Mouse (Mus musculus): ENCODE measurements around the gene Rpp25.

Rpp25 gene

GRCm38 (mm10) chr9:57503622-57504380 lies at the start of gene Rpp25:
Gene Rpp25 (plus strand): TSS chr9:57504026.
- no peak for DNase-seq (ENCODE audit: low spot score)

DNA sequence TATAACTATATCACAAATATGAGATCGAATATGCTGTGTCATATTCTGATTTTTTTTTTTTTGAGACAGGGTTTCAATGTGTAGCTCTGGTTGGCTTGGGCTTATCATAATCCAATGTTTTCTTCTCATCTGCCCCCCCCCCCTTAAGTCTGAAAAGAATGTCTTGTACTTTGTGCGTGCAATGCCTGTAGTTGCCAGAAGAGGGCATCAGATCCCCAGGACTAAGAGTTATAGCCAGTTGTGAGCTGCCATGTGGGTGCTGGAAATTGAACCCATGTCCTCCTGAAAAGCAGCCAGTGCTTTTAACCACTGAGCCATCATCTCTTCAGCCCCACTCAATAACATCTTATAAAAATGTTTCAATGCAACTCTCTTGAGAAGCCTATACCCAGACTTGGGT lies 44.1 kb upstream of the Rpp25 start:
- DNase-seq (ENCODE audit: low spot score): no peak

DNA sequence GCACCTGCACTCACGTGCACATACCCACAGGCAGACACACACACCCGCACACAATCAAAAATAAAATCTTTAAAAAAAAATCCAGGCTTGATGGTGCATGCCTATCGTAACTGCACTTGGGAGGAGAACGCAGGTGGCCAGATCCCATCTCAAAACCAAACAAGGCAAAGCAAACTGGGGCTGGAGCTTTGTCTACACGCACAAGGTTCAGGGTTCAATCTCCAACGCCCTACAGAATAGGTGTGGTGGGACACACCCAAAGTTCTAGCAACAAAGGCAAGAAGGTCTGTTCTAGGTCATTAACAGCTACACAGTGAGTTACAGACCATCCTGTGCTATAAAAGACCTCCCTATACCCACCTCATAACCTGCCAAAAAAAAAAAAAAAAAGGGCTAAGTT lies 41.0 kb upstream of the Rpp25 start:
- no peak for DNase-seq (ENCODE audit: low spot score)

GRCm38 (mm10) chr9:57466101-57466500 lies 37.7 kb upstream of the Rpp25 start:
- DNase-seq (ENCODE audit: low spot score): no peak

GRCm38 (mm10) chr9:57467271-57467771 lies 36.5 kb upstream of the Rpp25 start:
- DNase-seq (ENCODE audit: low spot score): no peak

- DNase-seq (ENCODE audit: low spot score): peak; percentile 88
These were observed 35.8 kb upstream of the Rpp25 start, which contains the start of gene Scamp5 for GRCm38 (mm10) chr9:57467896-57468549. Gene Scamp5 (minus strand): TSS chr9:57468060.

GRCm38 (mm10) chr9:57468914-57469313 lies 34.9 kb upstream of the Rpp25 start:
- no peak for DNase-seq (ENCODE audit: low spot score)

- DNase-seq (ENCODE audit: low spot score): peak; percentile 75
These were observed 18.1 kb upstream of the Rpp25 start for GRCm38 (mm10) chr9:57485774-57486173.

DNA sequence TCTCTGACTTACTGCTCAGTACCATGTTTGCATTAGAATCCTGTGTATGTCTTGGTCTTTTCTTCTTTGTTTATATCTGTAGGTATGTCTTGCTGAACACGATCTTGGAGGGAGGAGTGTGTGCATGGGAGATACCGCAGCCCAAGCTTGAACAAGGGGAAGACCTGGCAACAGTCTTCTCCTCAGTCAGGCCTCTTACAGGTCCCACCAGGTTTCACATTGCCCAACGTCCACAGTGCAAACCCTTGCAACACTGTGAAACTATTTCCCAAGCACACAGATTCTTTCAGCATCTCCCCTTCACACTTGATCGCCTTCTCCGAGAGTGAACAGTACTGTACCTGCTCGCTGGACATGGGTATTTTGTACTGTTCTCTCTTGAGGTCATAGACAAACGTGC lies 16.0 kb upstream of the Rpp25 start:
- DNase-seq (ENCODE audit: low spot score): no peak

DNA sequence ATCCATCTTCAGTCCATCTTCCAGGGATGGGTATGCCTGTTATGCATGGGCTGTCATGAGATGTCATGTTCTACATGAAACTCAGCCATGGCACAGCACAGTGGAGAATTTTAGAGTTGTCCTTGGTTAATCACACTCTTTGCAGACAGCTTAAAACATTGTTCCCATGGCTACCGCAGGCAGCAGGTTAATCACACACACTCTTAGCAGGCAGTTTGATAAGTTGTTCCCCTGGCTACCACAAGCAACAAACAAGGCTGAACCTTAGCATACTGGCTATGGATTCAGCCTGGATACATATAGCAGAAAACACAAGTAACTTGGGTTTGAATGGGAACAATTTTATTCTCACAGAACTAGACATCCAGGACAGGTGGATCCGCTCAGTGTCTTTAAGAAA lies 10.3 kb upstream of the Rpp25 start:
- no peak for DNase-seq (ENCODE audit: low spot score)

GRCm38 (mm10) chr9:57494970-57495369 lies 8.9 kb upstream of the Rpp25 start:
- DNase-seq (ENCODE audit: low spot score): no peak

DNA sequence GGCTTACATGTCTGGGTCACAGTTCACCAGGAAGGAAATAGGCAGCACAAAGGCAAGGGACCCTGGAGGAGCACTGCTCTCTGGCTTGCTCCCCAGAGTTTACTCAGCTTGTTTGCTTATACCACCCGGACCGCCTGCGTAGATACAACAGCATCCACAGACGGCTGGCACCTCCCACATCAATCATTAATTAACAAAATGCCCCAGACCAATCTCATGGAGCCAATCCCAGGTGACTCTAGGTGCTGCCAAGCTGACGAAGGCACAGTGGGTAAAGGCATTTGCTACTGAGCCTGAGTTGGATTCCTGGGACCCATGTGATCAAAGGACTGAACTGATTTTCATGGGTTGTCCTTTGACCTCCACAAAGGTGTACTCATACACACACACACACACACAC lies 6.6 kb upstream of the Rpp25 start:
- no peak for DNase-seq (ENCODE audit: low spot score)

DNA sequence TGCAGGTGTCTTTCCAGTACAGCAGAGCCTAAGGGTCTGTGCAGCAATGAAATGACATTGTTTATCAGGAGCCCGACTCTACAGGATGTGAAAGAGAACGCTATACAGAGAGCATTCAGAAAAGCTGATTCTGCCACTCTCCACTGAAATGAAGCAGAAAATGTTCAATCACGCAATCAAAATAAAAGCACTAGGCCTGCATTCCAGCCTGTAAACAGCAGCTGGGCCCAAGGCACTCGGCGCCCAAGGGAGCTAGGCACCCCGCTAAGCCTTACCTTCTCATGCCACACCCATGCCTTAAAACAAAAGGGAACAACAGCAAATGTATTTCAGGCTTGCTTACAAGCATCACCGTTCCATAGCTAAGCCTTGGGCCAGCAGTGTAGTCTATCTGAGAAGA lies 5.3 kb upstream of the Rpp25 start:
- DNase-seq (ENCODE audit: low spot score): no peak

DNA sequence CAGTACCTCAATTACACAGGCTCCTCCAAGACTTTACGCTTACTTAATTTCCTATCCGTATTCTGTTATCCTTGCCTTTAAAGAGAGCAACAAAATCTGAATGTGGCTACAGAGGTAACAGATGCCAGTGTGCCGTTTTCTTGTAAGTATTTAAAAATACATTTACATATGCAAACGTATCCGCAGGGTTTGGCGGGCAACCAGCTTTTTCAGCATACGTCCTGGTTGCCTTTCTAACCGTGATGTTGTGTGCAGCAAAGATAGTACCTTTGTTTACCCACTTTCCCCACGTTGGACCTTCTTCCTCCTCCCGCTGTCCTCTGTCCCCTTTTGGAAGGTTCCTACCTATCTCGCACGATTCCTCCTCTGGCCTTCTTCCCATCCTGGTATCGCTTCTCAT lies 2.4 kb upstream of the Rpp25 start:
- no peak for DNase-seq (ENCODE audit: low spot score)

- DNase-seq (ENCODE audit: low spot score): no peak
These were observed 2.0 kb upstream of the Rpp25 start for GRCm38 (mm10) chr9:57501861-57502260.

- no peak for DNase-seq (ENCODE audit: low spot score)
These were observed 760 bp upstream of the Rpp25 start for GRCm38 (mm10) chr9:57502911-57503621.

DNA sequence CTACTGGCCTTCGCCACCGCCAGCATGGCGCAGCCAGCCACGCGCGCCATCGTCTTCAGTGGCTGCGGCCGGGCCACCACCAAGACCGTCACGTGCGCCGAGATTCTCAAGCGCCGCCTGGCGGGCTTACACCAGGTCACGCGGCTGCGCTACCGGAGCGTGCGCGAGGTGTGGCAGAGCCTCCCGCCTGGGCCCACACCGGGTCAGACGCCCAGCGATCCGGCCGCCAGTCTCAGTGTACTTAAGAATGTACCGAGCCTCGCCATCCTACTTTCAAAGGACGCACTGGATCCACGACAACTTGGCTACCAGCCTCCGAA lies 515 bp downstream of the Rpp25 start:
- peak; percentile 47 for DNase-seq (ENCODE audit: low spot score)

DNA sequence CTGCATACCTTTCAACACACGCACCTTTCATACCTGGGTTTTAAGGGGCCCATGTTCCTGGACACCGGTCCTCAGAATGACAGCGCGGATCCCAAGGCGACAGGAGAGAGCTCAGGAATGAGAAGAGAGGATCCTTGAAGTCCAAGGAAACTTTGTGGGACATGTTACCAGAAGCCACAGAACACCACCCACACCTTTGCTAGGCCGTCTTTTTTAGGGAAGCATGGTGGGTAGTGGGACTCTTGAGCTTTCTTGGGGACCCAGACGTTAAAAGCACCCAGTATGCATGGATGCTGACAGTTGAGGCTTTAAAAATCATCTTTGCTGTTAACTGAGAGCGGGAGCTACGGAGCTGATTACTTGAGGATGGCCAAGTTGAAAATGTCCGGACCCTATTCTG lies 1.1 kb downstream of the Rpp25 start:
- no peak for DNase-seq (ENCODE audit: low spot score)

DNA sequence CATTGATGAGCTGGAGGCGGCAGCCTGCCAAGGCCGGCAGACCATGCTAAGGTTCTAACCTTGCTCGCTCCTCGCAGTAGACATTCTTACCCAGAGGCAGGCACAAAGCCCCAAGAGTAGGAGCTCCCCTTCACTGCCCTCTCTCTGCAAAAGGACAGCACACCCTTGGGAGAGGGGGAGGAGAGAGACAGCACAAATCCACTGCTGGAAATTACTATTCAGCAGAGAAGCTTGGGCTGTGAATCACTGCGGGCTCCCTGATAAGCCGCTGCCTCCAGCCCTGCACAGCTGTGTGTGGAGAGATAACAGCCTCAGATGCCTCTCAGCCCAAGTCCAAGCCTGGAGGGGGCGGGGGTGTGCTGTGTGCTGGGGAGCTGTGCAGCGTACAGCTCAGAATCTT lies 1.9 kb downstream of the Rpp25 start:
- no peak for DNase-seq (ENCODE audit: low spot score)

DNA sequence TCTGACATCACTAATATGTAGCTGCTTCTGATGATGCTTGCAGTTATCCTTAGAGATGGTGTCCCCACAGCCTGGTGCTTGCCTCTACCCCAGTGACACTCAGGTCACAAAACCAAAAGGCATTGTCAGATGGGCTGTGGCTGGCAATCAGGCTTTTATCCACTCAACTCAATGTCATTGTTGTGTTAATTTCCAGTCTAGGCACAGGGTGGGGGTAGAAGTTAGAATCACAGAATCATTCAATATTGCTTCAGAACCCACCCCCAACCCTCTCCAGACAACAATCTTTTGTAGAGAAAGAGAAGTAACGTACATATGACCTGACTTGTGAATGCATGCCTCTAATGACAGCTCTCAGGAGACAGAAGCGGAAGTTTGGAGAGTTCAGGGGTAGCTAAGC lies 6.8 kb downstream of the Rpp25 start:
- DNase-seq (ENCODE audit: low spot score): no peak

DNA sequence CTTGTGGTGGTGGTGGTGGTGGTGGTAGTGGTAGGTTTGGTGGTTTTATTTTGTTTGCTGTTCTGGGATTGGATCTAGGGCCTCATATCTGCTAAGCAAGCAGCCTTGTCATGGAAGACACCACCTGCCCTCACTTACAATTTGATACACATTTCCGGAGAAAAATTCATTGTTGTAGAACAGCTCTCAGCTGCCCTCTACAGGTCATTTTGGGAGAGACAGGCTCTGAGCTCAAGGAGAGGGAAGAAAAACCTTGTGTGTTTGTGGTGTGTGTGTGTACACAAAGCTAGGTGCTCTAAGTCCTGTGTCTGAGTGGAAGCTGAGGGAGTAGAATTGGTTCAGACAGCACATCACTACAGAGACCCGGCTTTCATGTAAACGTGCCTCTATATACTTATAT lies 13.3 kb downstream of the Rpp25 start:
- DNase-seq (ENCODE audit: low spot score): peak; percentile 47

- no peak for DNase-seq (ENCODE audit: low spot score)
These were observed 16.7 kb downstream of the Rpp25 start for GRCm38 (mm10) chr9:57520375-57521055.

Measured in lung, postnatal 25 days (tissue).